Mouse (Mus musculus) liver, adult 2 months (tissue): ENCODE measurements around the gene Apobec3. TPM values are rescaled to one million over a fixed set of nuclear protein-coding genes. Genes with fewer than 3 reads are reported as not detected.

Source experiments
- DNase-seq: peaks from one replicate; pipeline ENCODE4 v3.0.0-alpha.2; 2011; ENCODE audit warnings: low read depth, low spot score; ENCODE audit errors: extremely low read depth
- H3K27ac ChIP-seq: fragments of 200-500 bp; replicated peaks from 2 replicates; pipeline ENCODE4 v1.5.1; 2012; ENCODE audit warnings: low read depth, mild to moderate bottlenecking, control low read depth, inconsistent platforms, low read length; ENCODE audit not compliant: insufficient read depth
- H3K27me3 ChIP-seq: fragments of 200-500 bp; 2 replicates; pipeline ENCODE4 v1.6.1; 2012; ENCODE audit warnings: mild to moderate bottlenecking, moderate library complexity, low read length, inconsistent platforms; ENCODE audit not compliant: control insufficient read depth, insufficient read depth
- H3K36me3 ChIP-seq: fragments of 200-500 bp; 2 replicates; pipeline ENCODE4 v1.6.1; 2012; ENCODE audit warnings: low read length, inconsistent platforms; ENCODE audit not compliant: control insufficient read depth, insufficient read depth
- H3K4me1 ChIP-seq: fragments of 200-500 bp; 2 replicates; pipeline ENCODE4 v1.6.1; 2011; ENCODE audit warnings: low read length; ENCODE audit not compliant: control insufficient read depth, insufficient read depth
- H3K4me3 ChIP-seq: fragments of 200-500 bp; 2 replicates; pipeline ENCODE4 v1.5.1; 2011; ENCODE audit warnings: low read depth, mild to moderate bottlenecking, control low read depth, low read length, moderate library complexity; ENCODE audit not compliant: insufficient read depth
- H3K79me2 ChIP-seq: fragments of 200-500 bp; 2 replicates; pipeline ENCODE4 v1.6.1; 2012; ENCODE audit warnings: inconsistent platforms, mild to moderate bottlenecking, low read length, moderate library complexity; ENCODE audit not compliant: control insufficient read depth, insufficient read depth
- H3K9ac ChIP-seq: fragments of 200-500 bp; 2 replicates; pipeline ENCODE4 v1.6.1; 2012; ENCODE audit warnings: low read depth, mild to moderate bottlenecking, control low read depth, inconsistent platforms, low read length
- CTCF ChIP-seq: fragments of 200-500 bp; IDR thresholded peaks from 2 replicates; pipeline ENCODE4 v1.5.1; 2011; ENCODE audit warnings: low read depth, low read length, control low read depth
- POLR2A ChIP-seq: fragments of 200-500 bp; IDR thresholded peaks from 2 replicates; pipeline ENCODE4 v1.6.1; 2011; ENCODE audit warnings: low read length, control low read depth; ENCODE audit not compliant: insufficient read depth; ENCODE audit errors: extremely low read depth
- WGBS: fragments of 180-500 bp; shearing (Covaris S2); methylation state at CpG from one replicate; pipeline ENCODE4 v1.1.7; 2018; 5-methylcytosine and 5-hydroxymethylcytosine counted together
- polyA plus RNA-seq: library from polyadenylated mRNA; depleted of rRNA; stranded (reverse); fragments of >200 nt; gene quantifications from 2 replicates; pipeline ENCODE4 v1.2.3, GENCODE M21; 2012
- total RNA-seq: library from RNA; depleted of rRNA; stranded (reverse); fragments of >200 nt; gene quantifications from 2 replicates; pipeline ENCODE4 v1.2.3, GENCODE M21; 2014

The Apobec3 gene
- total and polyA plus RNA-seq, 2 experiments = 2.4 to 2.6 TPM

DNA sequence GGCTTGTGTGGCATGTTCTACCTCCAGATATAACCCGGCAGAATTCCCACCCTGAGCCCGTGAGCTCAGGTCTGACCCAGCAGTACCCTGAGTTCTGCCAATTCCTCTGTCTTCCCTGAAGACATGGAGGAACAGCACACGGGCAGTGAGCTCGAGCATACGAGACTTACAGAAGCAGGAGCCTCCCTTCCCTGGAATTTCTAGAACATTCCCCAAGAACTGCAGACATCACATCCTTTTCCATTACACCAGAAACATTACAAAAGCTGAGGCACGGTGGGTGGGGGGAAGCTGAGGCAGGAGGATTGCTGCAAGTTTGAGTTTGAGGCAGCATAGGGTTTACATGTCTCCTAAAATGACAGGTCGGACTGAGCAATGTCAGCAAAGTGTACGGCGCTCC is 31.6 kb upstream of the Apobec3 start:
- WGBS = 86% methylated on average over 9 of the region's 9 CpGs
- TF ChIP-seq POLR2A (no peak), CTCF (no peak)
- no peak overlapping the region for H3K4me3 ChIP-seq

DNA sequence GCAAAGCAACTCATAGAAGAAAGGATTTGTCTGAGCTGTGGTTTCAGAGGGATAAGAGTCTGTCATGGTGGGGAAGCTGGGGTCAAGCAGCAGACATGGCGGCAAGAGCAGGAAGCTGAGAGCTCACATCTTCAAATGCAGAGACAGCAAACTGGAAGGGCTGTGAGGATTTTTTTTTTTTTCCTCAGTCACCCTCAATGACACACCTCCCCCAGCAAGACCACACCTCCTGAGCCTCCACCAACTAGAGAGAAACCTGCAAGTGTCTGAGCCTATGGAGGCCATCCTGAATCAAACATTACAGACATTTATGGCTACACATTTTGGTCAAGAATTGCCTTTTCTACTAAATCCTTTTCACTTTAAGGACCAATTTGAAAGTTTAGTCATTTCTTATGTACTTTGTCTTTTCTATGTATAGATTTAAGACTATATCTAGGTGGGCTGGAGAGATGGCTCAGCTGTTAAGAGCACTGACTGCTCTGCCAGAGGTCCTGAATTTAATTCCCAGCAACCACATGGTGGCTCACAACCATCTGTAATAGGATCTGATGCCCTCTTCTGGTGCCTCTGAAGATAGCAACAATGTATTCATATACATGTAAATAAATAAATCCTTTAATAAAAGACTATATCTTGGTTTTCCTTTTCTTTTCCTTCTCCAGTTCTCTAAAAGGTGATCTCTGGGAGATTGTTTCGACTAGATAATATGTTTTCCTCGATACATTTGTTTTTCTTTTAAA is 24.0 kb upstream of the Apobec3 start:
- Histone ChIP-seq H3K79me2 (no peaks in the 10 kb centered on the region), H3K4me3 (no peak overlapping the region), H3K9ac (no peak overlapping the region), H3K4me1 (no peaks in the 10 kb centered on the region), H3K27ac (no peak overlapping the region), H3K36me3 (no peaks in the 10 kb centered on the region), H3K27me3 (no peaks in the 10 kb centered on the region)
- TF ChIP-seq CTCF = no peak
- TF ChIP-seq POLR2A = no peak
- WGBS = 81% methylated on average over 3 of the region's 3 CpGs
- DNase-seq = no peak

More for the DNA sequence above, 31.6 kb upstream of the Apobec3 start:
- H3K79me2 ChIP-seq = no peaks in the 10 kb centered on the region
- DNase-seq = no peak
- no peak overlapping the region for H3K9ac ChIP-seq
- H3K27ac ChIP-seq = no peak overlapping the region
- H3K36me3 ChIP-seq = no peaks in the 10 kb centered on the region
- H3K4me1 ChIP-seq = no peaks in the 10 kb centered on the region
- H3K27me3 ChIP-seq = no peaks in the 10 kb centered on the region

DNA sequence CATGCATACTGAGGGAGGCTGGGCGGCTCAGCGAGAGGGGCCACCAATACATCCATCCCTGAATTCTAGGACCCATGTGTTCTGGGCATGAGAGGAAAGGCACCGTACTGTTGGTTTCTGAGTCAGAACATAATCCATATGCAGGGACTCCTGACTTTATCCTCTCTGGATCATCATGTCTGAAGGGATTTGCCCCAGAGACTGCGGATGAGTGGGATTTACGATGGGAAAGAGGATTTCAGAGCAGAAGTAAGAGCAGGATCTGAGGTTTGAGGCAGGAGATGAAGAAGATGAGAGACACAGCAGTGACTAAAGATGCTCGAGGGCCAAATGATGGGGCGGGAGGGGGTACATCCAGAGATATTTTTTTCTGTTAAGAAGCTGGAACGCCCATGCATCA is 17.9 kb upstream of the Apobec3 start:
- H3K79me2 ChIP-seq = no peaks in the 10 kb centered on the region
- no peak overlapping the region for H3K27ac ChIP-seq
- H3K4me1 ChIP-seq = no peaks in the 10 kb centered on the region
- WGBS = 94% methylated on average over 8 of the region's 8 CpGs
- H3K4me3 ChIP-seq = no peak overlapping the region
- no peak overlapping the region for H3K9ac ChIP-seq
- H3K36me3 ChIP-seq = no peaks in the 10 kb centered on the region
- no peak for TF ChIP-seq POLR2A
- no peaks in the 10 kb centered on the region for H3K27me3 ChIP-seq
- no peak for DNase-seq

DNA sequence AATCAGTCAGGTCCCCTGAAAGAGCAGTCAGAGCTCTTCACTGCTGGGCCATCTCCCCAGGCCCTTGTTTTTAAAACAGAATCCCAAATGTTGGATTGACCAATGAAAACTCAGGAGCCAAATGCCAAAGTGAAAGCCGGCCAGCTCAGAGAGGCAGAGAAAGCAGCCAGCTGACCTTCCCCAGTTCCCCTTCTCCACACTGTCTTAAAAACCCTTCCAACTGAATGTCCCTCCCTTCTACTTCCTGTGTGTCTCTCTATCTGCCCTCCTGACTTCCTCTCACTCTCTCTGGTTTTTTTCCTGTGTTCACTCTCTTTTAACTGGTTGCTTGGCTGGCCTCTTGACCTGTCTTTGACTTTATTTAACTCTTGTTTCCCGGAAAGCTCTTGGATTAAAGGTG is 17.5 kb upstream of the Apobec3 start:
- no peaks in the 10 kb centered on the region for H3K79me2 ChIP-seq
- no peaks in the 10 kb centered on the region for H3K36me3 ChIP-seq
- H3K4me1 ChIP-seq = no peaks in the 10 kb centered on the region
- no peak for TF ChIP-seq POLR2A
- H3K27ac ChIP-seq = no peak overlapping the region
- H3K4me3 ChIP-seq = no peak overlapping the region
- no peak for DNase-seq
- WGBS = 62% methylated on average over 2 of the region's 2 CpGs
- no peaks in the 10 kb centered on the region for H3K27me3 ChIP-seq
- H3K9ac ChIP-seq = no peak overlapping the region

DNA sequence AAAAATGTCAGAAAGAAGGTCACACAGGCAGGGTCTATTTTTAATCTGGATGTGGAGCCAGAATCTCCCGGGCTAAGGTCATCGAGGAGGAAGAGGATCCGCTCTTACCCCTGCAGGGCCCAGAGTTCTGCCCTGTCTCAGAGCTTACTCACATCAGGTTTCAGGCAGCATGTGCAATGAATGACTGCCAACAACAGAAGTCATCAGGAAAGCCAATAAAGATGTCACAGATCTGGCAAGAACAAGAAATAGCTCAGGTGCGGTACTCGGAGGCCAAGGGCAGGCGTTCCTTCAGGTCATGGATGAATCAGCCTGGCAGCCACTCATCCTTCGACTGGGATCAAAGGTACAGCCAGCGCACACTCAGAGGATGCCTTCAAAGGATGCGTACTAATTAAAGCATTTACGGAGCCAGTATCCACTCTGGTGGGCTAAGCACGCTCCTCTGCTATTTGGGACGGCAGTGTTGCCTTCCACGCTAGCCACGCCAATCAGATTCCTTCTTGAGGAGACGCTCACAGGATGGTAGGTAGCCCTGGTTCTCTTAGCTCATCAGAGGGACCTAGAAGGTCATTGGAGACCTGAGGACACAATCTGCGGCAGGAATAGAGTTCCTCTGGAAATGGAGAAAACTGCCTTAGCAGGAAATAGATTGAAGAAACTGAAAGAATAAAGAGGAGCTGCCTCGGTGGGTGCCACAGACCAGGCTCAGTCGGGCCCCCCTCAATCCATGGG is 16.0 kb upstream of the Apobec3 start:
- H3K27ac ChIP-seq = no peak overlapping the region
- no peaks in the 10 kb centered on the region for H3K36me3 ChIP-seq
- H3K79me2 ChIP-seq = no peaks in the 10 kb centered on the region
- no peak overlapping the region for H3K4me3 ChIP-seq
- no peak overlapping the region for H3K9ac ChIP-seq
- H3K4me1 ChIP-seq = no peaks in the 10 kb centered on the region
- TF ChIP-seq CTCF = no peak
- TF ChIP-seq POLR2A = no peak
- DNase-seq = no peak
- WGBS = 88% methylated on average over 18 of the region's 18 CpGs
- no peaks in the 10 kb centered on the region for H3K27me3 ChIP-seq

DNA sequence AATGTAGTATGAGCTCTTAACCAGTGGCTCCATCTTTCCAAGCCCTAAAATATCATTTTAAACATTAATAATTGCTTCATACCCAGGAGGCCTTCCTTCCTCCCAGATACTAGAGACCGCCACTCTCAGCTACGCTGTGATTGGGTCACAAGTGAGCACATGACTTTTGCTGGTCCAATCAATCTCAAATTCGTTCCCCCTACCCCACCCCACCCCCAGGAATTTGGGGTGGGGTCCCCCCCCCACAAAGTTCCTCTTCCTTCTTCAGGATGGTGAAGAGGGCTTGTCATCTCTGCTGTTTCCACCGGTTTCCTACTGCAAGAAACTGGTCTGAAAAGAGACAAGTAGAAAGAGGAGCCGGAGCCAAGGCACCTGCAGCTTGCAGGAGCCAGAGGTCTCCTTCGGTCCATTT is 12.7 kb upstream of the Apobec3 start:
- no peak overlapping the region for H3K4me3 ChIP-seq
- H3K27me3 ChIP-seq = no peaks in the 10 kb centered on the region
- no peak overlapping the region for H3K9ac ChIP-seq
- no peaks in the 10 kb centered on the region for H3K79me2 ChIP-seq
- no peak for DNase-seq
- no peak for TF ChIP-seq CTCF
- TF ChIP-seq POLR2A = no peak
- WGBS = 63% methylated on average over 6 of the region's 6 CpGs
- H3K27ac ChIP-seq = peak overlapping the region; percentile 45; the same call in 1 of the 2 replicates
- no peaks in the 10 kb centered on the region for H3K36me3 ChIP-seq
- H3K4me1 ChIP-seq = no peaks in the 10 kb centered on the region
